Mouse (Mus musculus) ovary, postnatal 14 days (tissue): ENCODE results near the gene Rora.

Source experiments
- DNase-seq: peaks from one replicate; pipeline ENCODE4 v3.0.0; 2022; ENCODE audit warnings: low spot score

Gene Rora

GRCm38 (mm10) chr9:68820036-68820435 is 166.4 kb downstream of the Rora start:
- no peak for DNase-seq

DNA sequence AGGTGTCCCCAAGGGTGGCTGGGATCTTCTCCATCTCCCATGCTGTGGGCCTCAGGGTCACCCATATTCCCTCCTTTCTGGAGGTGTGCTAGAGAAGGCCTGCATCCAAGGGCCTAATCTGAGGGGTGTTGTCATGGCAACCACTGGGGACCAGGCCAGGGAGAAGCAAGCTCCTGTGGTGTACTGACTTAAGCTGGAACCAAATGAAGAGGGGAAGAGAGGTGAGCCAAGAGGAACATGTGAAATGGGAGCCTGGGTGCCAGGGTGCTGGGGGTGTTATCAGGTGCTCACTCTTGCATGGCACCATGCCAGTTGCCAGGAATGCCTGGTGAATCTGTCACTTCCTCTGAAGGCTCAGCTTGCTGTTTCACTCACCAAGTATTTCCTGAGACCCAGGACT is 166.9 kb downstream of the Rora start:
- no peak for DNase-seq

- DNase-seq, result no peak
These were observed 167.8 kb downstream of the Rora start for GRCm38 (mm10) chr9:68821388-68821787.

DNA sequence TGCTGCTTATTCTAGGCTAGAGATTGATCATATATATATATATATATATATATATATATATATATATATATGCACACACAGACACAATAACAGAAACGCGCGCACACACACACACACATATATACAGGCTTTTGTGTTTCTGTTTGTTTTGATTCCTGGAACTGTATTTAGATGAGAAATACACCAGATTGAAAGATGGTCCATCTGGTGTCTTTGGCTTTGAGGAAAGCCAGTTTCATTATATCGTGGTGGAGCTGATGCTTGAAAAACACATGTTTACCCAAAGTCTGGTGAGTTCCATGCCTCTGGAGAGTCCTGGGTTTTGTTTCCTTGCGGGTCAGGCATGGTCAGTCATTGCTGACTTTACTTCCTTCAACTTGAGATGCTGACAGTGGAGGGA is 169.7 kb downstream of the Rora start:
- no peak for DNase-seq

DNA sequence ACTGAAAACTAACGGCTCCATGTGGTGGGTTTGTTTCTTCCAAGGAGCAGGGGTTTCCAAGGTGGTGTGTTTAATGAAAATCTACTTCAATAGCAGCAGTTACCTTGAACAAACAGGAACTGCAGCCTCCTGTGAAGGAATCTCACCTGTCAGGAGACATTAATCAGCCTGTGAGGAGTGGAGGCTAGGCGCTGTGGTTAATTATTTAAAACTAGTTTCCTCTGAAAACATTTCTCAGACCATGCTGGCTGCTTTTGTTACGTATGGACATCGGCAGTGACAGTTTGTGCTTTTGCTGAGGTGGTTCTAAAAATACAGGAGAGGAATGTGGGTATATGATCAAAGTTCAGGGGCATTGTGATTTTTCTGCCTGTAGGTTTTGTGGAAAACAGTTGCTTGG is 171.5 kb downstream of the Rora start:
- DNase-seq, result no peak

DNA sequence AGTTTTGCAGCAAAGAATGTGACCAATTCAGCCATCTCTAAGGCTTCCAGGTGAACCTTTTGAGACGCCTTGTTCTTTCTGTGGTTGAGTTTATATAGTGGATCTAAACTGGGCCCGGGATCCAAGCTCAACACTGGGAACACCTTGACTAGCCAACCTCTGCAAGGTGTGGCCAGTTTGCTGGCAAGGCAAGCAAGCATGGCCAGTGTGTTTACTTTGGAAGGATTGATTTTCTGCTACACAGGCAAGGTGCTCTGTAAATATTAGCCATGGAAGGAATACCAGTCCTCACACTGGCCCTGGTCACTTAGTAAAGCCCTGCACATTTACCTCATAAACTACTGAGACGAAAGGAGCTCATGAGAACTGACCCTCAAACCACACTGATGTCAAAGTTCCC is 172.3 kb downstream of the Rora start:
- DNase-seq, result no peak

DNA sequence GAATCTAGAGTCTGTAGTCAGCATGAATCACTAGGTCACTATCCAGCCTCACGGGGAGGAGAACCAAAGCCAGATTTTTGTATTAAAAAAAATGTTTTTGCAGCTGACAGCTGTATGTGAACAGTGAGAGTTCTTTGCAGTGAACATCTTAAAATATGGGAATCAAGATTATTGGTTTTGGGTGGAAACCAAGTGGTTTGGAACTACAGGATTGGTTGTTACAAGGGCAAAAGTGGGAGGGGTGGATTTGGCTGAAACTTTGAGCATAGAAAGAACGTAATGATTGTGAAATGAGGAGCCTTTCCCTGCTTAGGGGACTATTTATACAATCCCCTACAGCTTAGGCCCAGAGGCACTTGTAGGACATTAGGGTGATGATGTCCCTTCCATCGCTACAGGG is 173.9 kb downstream of the Rora start:
- DNase-seq, result no peak

DNA sequence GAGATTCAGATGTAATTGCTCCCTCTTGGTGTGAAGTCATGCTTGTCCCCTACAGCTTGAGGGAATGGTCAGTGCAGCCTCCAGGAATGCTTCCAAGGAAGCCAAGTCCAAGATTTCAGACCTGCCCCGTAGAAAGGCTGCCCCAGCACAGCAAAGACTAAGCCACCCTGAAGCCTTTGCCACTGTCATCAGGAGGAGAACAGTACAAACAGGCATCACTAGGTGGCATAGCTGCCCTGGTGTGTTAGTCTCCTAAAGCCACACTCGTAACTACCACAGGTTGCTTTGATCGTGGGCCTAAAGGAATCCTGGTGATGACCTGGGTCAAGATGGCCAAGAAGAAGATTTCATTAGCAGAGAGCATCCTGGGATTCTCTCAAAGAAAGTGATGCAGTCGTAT is 176.3 kb downstream of the Rora start:
- no peak for DNase-seq

GRCm38 (mm10) chr9:68833323-68833722 is 179.7 kb downstream of the Rora start:
- DNase-seq, result no peak

GRCm38 (mm10) chr9:68835037-68835649 is 181.6 kb downstream of the Rora start:
- DNase-seq, result no peak

DNA sequence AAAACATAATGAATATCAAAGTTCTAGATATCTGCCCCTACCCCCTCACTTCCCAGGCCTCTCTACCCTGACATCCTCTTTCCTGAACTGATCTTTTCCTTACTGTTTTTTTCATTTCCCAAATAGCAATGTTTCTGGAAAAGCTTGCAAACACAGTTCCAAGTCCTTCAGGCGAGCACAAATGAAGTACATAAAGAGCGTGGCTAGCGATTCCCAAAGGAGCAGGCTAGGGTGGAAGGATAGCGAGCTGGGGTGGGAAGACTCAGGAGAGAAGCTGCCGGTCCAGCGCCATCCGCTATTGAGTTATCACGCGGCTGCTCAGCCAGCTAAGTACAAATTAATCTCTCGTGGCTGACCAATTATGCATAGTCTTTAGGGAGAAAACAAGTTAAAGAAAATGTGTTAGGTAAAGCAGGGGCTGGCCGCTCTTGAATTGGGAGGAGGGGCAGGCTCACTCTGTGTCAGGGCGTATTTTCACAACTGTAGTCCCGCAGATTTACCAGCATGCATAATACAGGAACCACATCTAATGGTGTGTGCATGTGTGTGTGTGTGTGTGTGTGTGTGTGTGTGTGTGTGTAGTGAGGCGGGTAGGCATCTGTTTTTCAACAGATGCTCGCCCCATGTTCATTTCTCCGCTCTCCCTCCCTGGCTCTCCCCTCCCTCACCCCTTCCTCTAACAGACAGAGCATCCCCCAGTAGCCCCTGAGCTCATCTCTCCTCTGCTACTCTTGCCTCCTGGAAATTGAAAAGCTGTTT is 188.7 kb downstream of the Rora start:
- DNase-seq, result no peak

DNA sequence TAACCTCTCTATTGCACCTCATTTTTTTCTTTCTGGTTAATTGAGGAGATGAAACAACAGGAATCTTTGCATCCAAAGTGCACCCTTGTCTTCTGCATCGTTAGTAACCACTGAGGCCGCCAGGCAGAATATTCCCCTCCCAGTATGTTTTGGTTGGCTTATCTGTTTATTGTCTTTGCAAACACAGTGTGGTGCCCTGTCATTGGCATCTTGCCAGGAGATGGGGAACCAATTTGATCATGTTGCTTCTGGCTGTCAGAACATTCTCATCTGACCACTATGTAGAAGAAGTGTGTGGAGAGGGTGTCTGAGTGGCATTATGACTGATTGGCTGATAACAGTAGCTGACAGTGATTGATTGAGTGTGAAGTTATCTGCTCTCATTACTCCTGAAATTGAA is 192.0 kb downstream of the Rora start:
- DNase-seq, result no peak

GRCm38 (mm10) chr9:68850321-68850720 is 196.7 kb downstream of the Rora start:
- DNase-seq, result no peak

DNA sequence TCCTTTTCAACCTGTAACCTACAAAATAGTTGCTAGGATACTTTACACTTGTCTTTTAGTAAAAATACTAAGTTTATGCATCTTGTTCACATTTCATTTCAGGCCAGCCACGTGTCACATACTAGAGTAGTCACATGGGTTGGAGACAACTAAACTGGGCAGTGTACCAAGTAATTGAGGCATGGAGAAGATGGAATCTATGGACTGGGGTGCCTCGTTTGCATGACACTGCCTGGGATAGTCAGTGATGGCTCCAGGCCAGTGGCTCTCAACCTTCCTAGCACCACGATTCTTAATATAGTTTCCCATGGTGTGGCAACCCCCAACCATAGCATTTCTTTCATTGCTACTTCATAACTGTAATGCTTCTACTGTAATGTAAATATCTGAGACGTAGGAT is 198.6 kb downstream of the Rora start:
- DNase-seq, result no peak

DNA sequence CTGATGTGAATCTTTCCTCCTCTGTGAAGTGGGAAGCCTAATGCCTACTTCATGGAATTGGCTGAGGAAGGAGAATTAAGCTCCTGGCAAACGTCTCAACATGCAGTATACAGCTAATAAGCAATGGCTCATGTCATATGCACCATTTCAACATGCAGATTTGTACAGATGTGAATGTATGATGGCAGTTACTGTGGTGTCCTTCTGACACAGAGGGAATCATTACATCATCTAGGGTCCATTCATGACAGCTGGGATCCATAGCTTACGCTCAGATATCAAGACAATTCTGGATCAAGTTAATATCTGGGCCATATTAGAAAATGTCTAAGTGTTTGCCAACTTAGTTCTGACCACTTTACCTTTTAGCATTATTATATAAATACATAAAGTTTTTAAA is 199.3 kb downstream of the Rora start:
- DNase-seq, result no peak

DNA sequence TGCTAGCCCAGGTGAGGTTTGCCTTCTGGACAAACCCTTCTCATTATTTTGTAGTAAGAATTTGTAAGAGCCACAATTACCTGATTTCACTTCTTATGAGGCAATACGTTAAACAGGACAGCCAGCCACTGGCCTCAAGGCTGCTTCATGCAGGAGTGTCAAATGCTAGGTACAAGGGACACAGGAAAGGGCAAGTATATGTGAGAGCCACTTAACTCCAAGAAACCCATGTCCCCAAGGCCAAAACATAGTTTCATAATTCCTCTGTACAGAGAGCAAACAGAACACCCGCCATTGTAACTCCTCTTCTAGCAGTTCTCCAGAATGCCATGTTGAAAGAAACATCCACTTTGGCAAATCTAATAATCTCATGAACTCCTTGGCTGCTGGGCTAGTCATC is 205.9 kb downstream of the Rora start:
- no peak for DNase-seq

GRCm38 (mm10) chr9:68866317-68866716 is 212.7 kb downstream of the Rora start:
- DNase-seq, result no peak

DNA sequence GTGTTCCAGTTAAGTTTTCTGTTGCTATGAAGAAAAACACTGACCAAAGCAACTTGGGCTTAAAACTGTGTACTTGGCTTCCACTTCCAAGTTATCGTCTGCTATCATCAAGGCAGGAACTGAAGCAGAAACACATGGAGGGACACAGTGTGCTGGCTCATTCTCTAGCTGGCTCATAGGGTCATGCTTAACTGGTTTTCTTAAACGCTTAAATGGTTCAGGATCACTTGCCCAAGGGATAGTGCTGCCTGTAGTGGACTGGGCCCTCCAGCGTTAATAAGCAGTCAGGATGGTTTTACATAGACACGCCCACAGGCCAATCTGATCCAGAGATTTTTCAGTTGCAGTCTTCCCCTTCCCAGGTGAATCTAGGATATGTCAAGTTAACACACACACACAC is 220.3 kb downstream of the Rora start:
- DNase-seq, result no peak

GRCm38 (mm10) chr9:68874544-68874943 is 221.0 kb downstream of the Rora start:
- no peak for DNase-seq

DNA sequence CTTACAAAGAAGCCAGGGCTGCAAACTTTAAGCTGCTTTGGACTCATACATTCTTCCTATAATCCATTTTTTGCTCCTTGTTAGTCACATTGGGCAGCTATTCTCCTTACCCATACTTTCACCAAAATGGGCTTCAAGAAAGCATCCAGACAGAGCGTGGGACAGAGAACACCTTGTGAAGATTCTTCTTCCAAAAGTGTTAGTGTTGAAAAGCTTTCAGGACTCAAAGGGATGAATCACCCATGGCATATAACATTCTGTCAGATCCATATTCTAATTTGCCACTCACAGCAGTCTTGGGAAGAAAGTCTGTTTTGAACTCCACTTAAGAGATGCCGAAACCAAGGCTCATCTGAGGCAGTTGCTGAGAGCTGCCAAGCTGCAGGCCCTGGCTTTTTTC is 222.2 kb downstream of the Rora start:
- DNase-seq, result no peak

DNA sequence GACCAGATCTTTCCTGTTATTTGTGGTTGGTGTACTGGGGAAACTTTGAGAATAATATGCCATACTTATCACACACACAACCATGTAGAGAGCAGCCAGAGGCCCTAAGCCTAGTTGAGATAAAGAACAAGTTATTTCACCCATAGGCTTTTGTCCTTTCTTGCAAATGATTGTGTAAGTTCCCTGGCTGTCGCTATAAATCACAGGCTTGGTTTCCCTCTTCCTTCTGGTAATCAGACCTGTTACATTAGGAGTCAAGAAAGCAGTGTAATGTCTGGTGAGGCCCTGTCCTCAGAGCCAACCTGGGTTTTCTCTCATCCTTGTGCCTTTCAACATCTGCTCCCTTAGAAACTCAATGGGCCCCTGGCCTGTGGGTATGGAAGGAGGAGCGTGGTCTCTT is 222.7 kb downstream of the Rora start:
- no peak for DNase-seq

DNA sequence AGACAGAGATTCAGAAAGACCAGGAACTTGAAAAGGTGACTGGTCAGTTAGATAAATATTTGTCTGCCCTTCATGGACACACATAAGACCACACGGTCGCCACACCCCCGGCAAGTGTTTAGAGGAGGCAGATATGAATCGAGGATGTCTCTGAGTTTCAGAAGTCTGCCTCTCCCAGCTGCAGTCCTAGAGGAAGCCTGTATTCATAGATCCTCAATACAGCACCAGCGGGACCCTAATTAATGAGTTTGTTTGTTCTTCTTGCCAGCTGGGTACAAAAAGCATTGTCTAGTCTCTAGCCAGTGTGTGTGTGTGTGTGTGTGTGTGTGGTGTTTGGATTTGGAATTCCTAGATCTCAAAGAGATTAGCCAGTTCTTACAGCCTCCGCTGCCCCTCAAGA is 228.3 kb downstream of the Rora start:
- DNase-seq, result no peak

- DNase-seq, result no peak
These were observed 229.4 kb downstream of the Rora start for GRCm38 (mm10) chr9:68883005-68883404.

DNA sequence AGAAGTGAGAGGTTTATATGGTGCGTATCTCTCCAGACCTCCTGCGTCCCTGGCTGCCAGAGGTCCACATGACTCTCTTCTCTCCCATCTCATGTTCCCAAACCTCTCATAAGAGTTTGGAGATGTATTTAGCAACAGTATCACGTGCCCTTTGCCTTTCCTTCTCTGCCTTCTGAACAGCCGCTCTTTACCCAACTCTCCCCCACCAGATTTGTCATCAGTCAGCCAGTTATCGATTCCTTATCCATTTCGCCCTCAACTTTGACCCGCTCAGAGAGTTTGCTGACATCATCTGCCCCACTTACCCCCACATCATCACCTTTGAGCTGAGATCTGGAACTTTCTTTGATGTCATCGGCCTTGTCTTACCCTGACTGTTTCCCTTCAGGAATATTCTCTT is 230.1 kb downstream of the Rora start:
- no peak for DNase-seq
